Mouse (Mus musculus): ENCODE results near the gene Atf6. TPM values are rescaled to one million over a fixed set of nuclear protein-coding genes. Genes with fewer than 3 reads are reported as not detected.

The Atf6 gene
- total RNA-seq, 2 experiments from 2014 or later: 17.6 to 17.8 TPM

- intact Hi-C loops (cut with DNase I; ENCODE audit: low total_unique reads): no loop called here
- no peak for DNase-seq
These were observed 18.5 kb upstream of the Atf6 start for GRCm38 (mm10) chr1:170886044-170886458.

- peak; percentile 86 for DNase-seq
- intact Hi-C loops (cut with DNase I; ENCODE audit: low total_unique reads): no loop called here
These were observed 17.5 kb upstream of the Atf6 start, which contains the start of the genes Gm26620 and Dusp12 for GRCm38 (mm10) chr1:170884978-170885561. TSS of gene Gm26620 (plus strand) at chr1:170885065. TSS of gene Dusp12 (minus strand) at chr1:170885540.

- intact Hi-C loops (cut with DNase I; ENCODE audit: low total_unique reads): no loop called here
These were observed 16.8 kb upstream of the Atf6 start for GRCm38 (mm10) chr1:170884390-170884789.

GRCm38 (mm10) chr1:170882915-170883485, 15.4 kb upstream of the Atf6 start:
- no peak for DNase-seq
- intact Hi-C loops (cut with DNase I; ENCODE audit: low total_unique reads): no loop called here

More at GRCm38 (mm10) chr1:170884390-170884789, 16.8 kb upstream of the Atf6 start:
- DNase-seq: no peak

- intact Hi-C loops (cut with DNase I; ENCODE audit: low total_unique reads): no loop called here
- DNase-seq: no peak
These were observed 9.3 kb upstream of the Atf6 start for GRCm38 (mm10) chr1:170876906-170877305.

GRCm38 (mm10) chr1:170875676-170876075, 8.1 kb upstream of the Atf6 start:
- intact Hi-C loops (cut with DNase I; ENCODE audit: low total_unique reads): no loop called here

GRCm38 (mm10) chr1:170871961-170872360, 4.4 kb upstream of the Atf6 start:
- no peak for DNase-seq
- intact Hi-C loops (cut with DNase I; ENCODE audit: low total_unique reads): no loop called here

More at GRCm38 (mm10) chr1:170875676-170876075, 8.1 kb upstream of the Atf6 start:
- DNase-seq: no peak

- intact Hi-C loops (cut with DNase I; ENCODE audit: low total_unique reads): no loop called here
- DNase-seq: no peak
These were observed 3.8 kb upstream of the Atf6 start for GRCm38 (mm10) chr1:170871402-170871801.

GRCm38 (mm10) chr1:170868905-170869283, 1.3 kb upstream of the Atf6 start:
- intact Hi-C loops (cut with DNase I; ENCODE audit: low total_unique reads): no loop called here
- no peak for DNase-seq

GRCm38 (mm10) chr1:170868107-170868904, 735 bp upstream of the Atf6 start:
- peak; percentile 37 for DNase-seq
- intact Hi-C loops (cut with DNase I; ENCODE audit: low total_unique reads): no loop called here

GRCm38 (mm10) chr1:170866992-170867690, 430 bp downstream of the Atf6 start:
- intact Hi-C loops (cut with DNase I; ENCODE audit: low total_unique reads): no loop called here

GRCm38 (mm10) chr1:170865406-170865805, 2.2 kb downstream of the Atf6 start:
- no peak for DNase-seq
- intact Hi-C loops (cut with DNase I; ENCODE audit: low total_unique reads): no loop called here

More at GRCm38 (mm10) chr1:170866992-170867690, 430 bp downstream of the Atf6 start:
- no peak for DNase-seq

GRCm38 (mm10) chr1:170864754-170865153, 2.8 kb downstream of the Atf6 start:
- intact Hi-C loops (cut with DNase I; ENCODE audit: low total_unique reads): no loop called here
- DNase-seq: no peak

- no peak for DNase-seq
- intact Hi-C loops (cut with DNase I; ENCODE audit: low total_unique reads): no loop called here
These were observed 3.3 kb downstream of the Atf6 start for GRCm38 (mm10) chr1:170864234-170864633.

- intact Hi-C loops (cut with DNase I; ENCODE audit: low total_unique reads): no loop called here
These were observed 4.5 kb downstream of the Atf6 start for GRCm38 (mm10) chr1:170863033-170863432.

GRCm38 (mm10) chr1:170862435-170862717, 5.2 kb downstream of the Atf6 start:
- DNase-seq: no peak
- intact Hi-C loops (cut with DNase I; ENCODE audit: low total_unique reads): no loop called here

More at GRCm38 (mm10) chr1:170863033-170863432, 4.5 kb downstream of the Atf6 start:
- DNase-seq: no peak

- DNase-seq: no peak
- intact Hi-C loops (cut with DNase I; ENCODE audit: low total_unique reads): no loop called here
These were observed 5.7 kb downstream of the Atf6 start for GRCm38 (mm10) chr1:170861671-170862434.

GRCm38 (mm10) chr1:170858872-170859271, 8.7 kb downstream of the Atf6 start:
- no peak for DNase-seq
- intact Hi-C loops (cut with DNase I; ENCODE audit: low total_unique reads): no loop called here

- intact Hi-C loops (cut with DNase I; ENCODE audit: low total_unique reads): no loop called here
- DNase-seq: no peak
These were observed 10.2 kb downstream of the Atf6 start for GRCm38 (mm10) chr1:170857369-170857768.
